In genomic region chrX:102724226-102724625, GRCm38 (mm10) we compare ENCODE assay signal across 14 mouse cellular contexts. TPM values are rescaled to one million over a fixed set of nuclear protein-coding genes. Genes with fewer than 3 reads are reported as not detected.
"Had no signal": no experiment of that assay in that cellular context is flagged by ENCODE, and none has a peak within 500 bp of the region (broad histone marks: within the 10 kb centered on the region; RNA-seq: fewer than 3 reads in every experiment).

No protein-coding gene starts in this region.

RNA-seq across cellular contexts. Expression of gene Dmrtc1b, which starts 16.6 kb away (rescaled TPM):
- total RNA-seq: common myeloid progenitor, adult 5-6 weeks; forebrain, postnatal 0 days; gastrocnemius, adult 18-20 months; gastrocnemius, adult 2 months; gastrocnemius, adult 8-10 months; gastrocnemius, postnatal 10 days; gastrocnemius, postnatal 14 days; gastrocnemius, postnatal 25 days; gastrocnemius, postnatal 36 days; gastrocnemius, postnatal 4 days; granulocyte monocyte progenitor cell, adult 5-6 weeks; heart, adult 18-20 months; heart, adult 2 months; heart, adult 8-10 months had no signal

RNA-seq across cellular contexts. Expression of gene Gm9112, which starts 16.8 kb away (rescaled TPM):
- total RNA-seq: common myeloid progenitor, adult 5-6 weeks; forebrain, postnatal 0 days; gastrocnemius, adult 18-20 months; gastrocnemius, adult 2 months; gastrocnemius, adult 8-10 months; gastrocnemius, postnatal 10 days; gastrocnemius, postnatal 14 days; gastrocnemius, postnatal 25 days; gastrocnemius, postnatal 36 days; gastrocnemius, postnatal 4 days; granulocyte monocyte progenitor cell, adult 5-6 weeks; heart, adult 18-20 months; heart, adult 2 months; heart, adult 8-10 months had no signal

RNA-seq across cellular contexts. Expression of gene Gm3880, which starts 37.5 kb away (rescaled TPM):
- total RNA-seq: common myeloid progenitor, adult 5-6 weeks; forebrain, postnatal 0 days; gastrocnemius, adult 18-20 months; gastrocnemius, adult 2 months; gastrocnemius, adult 8-10 months; gastrocnemius, postnatal 10 days; gastrocnemius, postnatal 14 days; gastrocnemius, postnatal 25 days; gastrocnemius, postnatal 36 days; gastrocnemius, postnatal 4 days; granulocyte monocyte progenitor cell, adult 5-6 weeks; heart, adult 18-20 months; heart, adult 2 months; heart, adult 8-10 months had no signal
